ENCODE assay signal across 31 mouse cellular contexts in genomic region chr1:88268070-88268469, GRCm38 (mm10). TPM values are rescaled to one million over a fixed set of nuclear protein-coding genes. Genes with fewer than 3 reads are reported as not detected.
DNase-seq lines count a peak whose midpoint lies in the region; ATAC-seq and TF ChIP-seq lines count a peak whose summit lies in the region.
"Had no signal": no experiment of that assay in that cellular context is flagged by ENCODE, and none has a peak within 500 bp of the region (broad histone marks: within the 10 kb centered on the region; RNA-seq: fewer than 3 reads in every experiment).

No protein-coding gene starts in this region.

- ATAC-seq in limb, embryonic 14.5 days (ENCODE audit: low FRiP score, low read depth) = 0 out of 2 replicates have a peak, but pooled peaks have one; percentile 1

- 88% methylated on average over 6 of the region's 6 CpGs for WGBS in limb, embryonic 14.5 days
- 87% methylated on average over 6 of the region's 6 CpGs for WGBS in limb, embryonic 10.5 days

- no peaks in the 10 kb centered on the region for H3K9me3 ChIP-seq in limb, embryonic 14.5 days (ENCODE audit: control insufficient read depth, low read length)
- 0 out of 2 replicates have a peak, but pooled peaks cover 14% of the 10 kb centered on the region for H3K9me3 ChIP-seq in limb, embryonic 10.5 days (replicated peaks)
- H3K9me3 ChIP-seq: embryonic facial prominence, embryonic 15.5 days; heart, embryonic 13.5 days; hindbrain, embryonic 15.5 days had no signal

- H3K36me3 ChIP-seq in limb, embryonic 14.5 days (ENCODE audit: control insufficient read depth, insufficient read depth, low read length) = peaks cover 90% of the 10 kb centered on the region
- peaks cover 96% of the 10 kb centered on the region for H3K36me3 ChIP-seq in limb, embryonic 10.5 days

- no peak for TF ChIP-seq POLR2A in limb, embryonic 14.5 days (IDR thresholded peaks at IDR 0.05; ENCODE audit: borderline replicate concordance, extremely low read depth, insufficient read depth, insufficient read length)

- no peak overlapping the region for H3K27ac ChIP-seq in limb, embryonic 14.5 days (replicated peaks; ENCODE audit: low read depth, low read length)
- H3K27ac ChIP-seq in limb, embryonic 10.5 days = no peak overlapping the region
- H3K27ac ChIP-seq: embryonic facial prominence, embryonic 12.5 days; embryonic facial prominence, embryonic 15.5 days; gastrocnemius, adult 2 months; heart, adult 2 months; heart, embryonic 10.5 days; heart, embryonic 13.5 days; hindbrain, embryonic 12.5 days; hindbrain, embryonic 15.5 days had no signal

- no peak overlapping the region for H3K4me2 ChIP-seq in limb, embryonic 14.5 days (replicated peaks; ENCODE audit: low read depth, low read length, severe bottlenecking)
- H3K4me2 ChIP-seq: embryonic facial prominence, embryonic 12.5 days; embryonic facial prominence, embryonic 15.5 days; heart, embryonic 13.5 days; hindbrain, embryonic 12.5 days; hindbrain, embryonic 15.5 days had no signal

- H3K4me1 ChIP-seq in limb, embryonic 14.5 days (ENCODE audit: control insufficient read depth, insufficient read depth, low read length) = no peaks in the 10 kb centered on the region
- no peaks in the 10 kb centered on the region for H3K4me1 ChIP-seq in limb, embryonic 10.5 days
- H3K4me1 ChIP-seq: embryonic facial prominence, embryonic 12.5 days; embryonic facial prominence, embryonic 15.5 days; hindbrain, embryonic 12.5 days; hindbrain, embryonic 15.5 days had no signal

- intact Hi-C loops in heart, postnatal 14 days (cut with DNase I) = no loop called here

- no peak overlapping the region for H3K9ac ChIP-seq in limb, embryonic 14.5 days (ENCODE audit: low read depth, low read length, severe bottlenecking)
- H3K9ac ChIP-seq: embryonic facial prominence, embryonic 12.5 days; embryonic facial prominence, embryonic 15.5 days; forebrain, postnatal 0 days; heart, embryonic 13.5 days; hindbrain, embryonic 12.5 days; hindbrain, embryonic 15.5 days had no signal

- no peak overlapping the region for H3K4me3 ChIP-seq in limb, embryonic 14.5 days (replicated peaks; ENCODE audit: low read length)
- H3K4me3 ChIP-seq in limb, embryonic 10.5 days = no peak overlapping the region
- H3K4me3 ChIP-seq: embryonic facial prominence, embryonic 12.5 days; embryonic facial prominence, embryonic 15.5 days; gastrocnemius, adult 2 months; heart, adult 2 months; heart, embryonic 10.5 days; heart, embryonic 13.5 days; hindbrain, embryonic 12.5 days; hindbrain, embryonic 15.5 days had no signal

- H3K27me3 ChIP-seq in limb, embryonic 14.5 days (ENCODE audit: control insufficient read depth, insufficient read depth, low read length) = no peaks in the 10 kb centered on the region
- H3K27me3 ChIP-seq in limb, embryonic 10.5 days (ENCODE audit: low read depth, poor library complexity, severe bottlenecking) = no peaks in the 10 kb centered on the region
- H3K27me3 ChIP-seq: embryonic facial prominence, embryonic 12.5 days; embryonic facial prominence, embryonic 15.5 days; heart, embryonic 13.5 days; hindbrain, embryonic 12.5 days; hindbrain, embryonic 15.5 days had no signal

- peak; percentile 31 for DNase-seq in adrenal gland, postnatal 10 days
- DNase-seq in adrenal gland, adult 8-10 months = no peak
- no peak for DNase-seq in limb, embryonic 14.5 days (ENCODE audit: low spot score)
- no peak for DNase-seq in limb, embryonic 10.5 days (ENCODE audit: low spot score)
- peak; percentile 59 for DNase-seq in testis, postnatal 10 days (ENCODE audit: low spot score)
- DNase-seq in testis, postnatal 14 days (ENCODE audit: low spot score) = no peak
- DNase-seq in heart, postnatal 14 days = no peak
- DNase-seq: adrenal gland, postnatal 25 days; B cell, adult 2 months; cerebellum, adult 9-11 months; cerebellum, postnatal 25 days; forebrain, postnatal 0 days; gastrocnemius, adult 2 months had no signal

RNA-seq across cellular contexts. Expression of gene Hjurp, which starts 9.4 kb away (rescaled TPM):
- total RNA-seq in adrenal gland, postnatal 10 days (2021) = 10 to 100 TPM; 63.8 to 91.9 TPM
- 10 to 100 TPM; 33.0 to 55.0 (median 43.2) TPM for total RNA-seq in adrenal gland, adult 8-10 months (2022)
- 277 and 360 TPM in 2 replicates for polyA plus RNA-seq in limb, embryonic 14.5 days (2012; rRNA removed)
- polyA plus RNA-seq in limb, embryonic 14.5 days (2014; fragmentation: Nextera tagmentation; extraction: Ambion mirVana) = 139 and 150 TPM in 2 replicates
- 206 and 245 TPM in 2 replicates for polyA plus RNA-seq in limb, embryonic 10.5 days (2016; fragmentation: Nextera tagmentation; extraction: Ambion mirVana)
- 10 to 100 TPM; 25.4 to 32.1 TPM for total RNA-seq in heart, postnatal 14 days (2021)

RNA-seq across cellular contexts. Expression of gene Trpm8, which starts 9.4 kb away (rescaled TPM):
- total RNA-seq in adrenal gland, postnatal 10 days (2021) = not detected
- not detected for total RNA-seq in adrenal gland, adult 8-10 months (2022)
- not detected in 2 replicates for polyA plus RNA-seq in limb, embryonic 14.5 days (2012; rRNA removed)
- not detected in 2 replicates for polyA plus RNA-seq in limb, embryonic 14.5 days (2014; fragmentation: Nextera tagmentation; extraction: Ambion mirVana)
- not detected in 2 replicates for polyA plus RNA-seq in limb, embryonic 10.5 days (2016; fragmentation: Nextera tagmentation; extraction: Ambion mirVana)
- not detected for total RNA-seq in heart, postnatal 14 days (2021)
- total RNA-seq: adrenal gland, postnatal 25 days; common myeloid progenitor, adult 5-6 weeks; gastrocnemius, adult 2 months; gastrocnemius, postnatal 36 days; granulocyte monocyte progenitor cell, adult 5-6 weeks; heart, adult 2 months; heart, postnatal 25 days; hematopoietic stem cell, adult 5-6 weeks; MEL had no signal
- polyA plus RNA-seq: embryonic facial prominence, embryonic 12.5 days; forebrain, embryonic 11.5 days; forebrain, embryonic 14.5 days; heart, adult 2 months; heart, embryonic 16.5 days; hindbrain, embryonic 12.5 days; intestine, embryonic 14.5 days had no signal

RNA-seq across cellular contexts. Expression of gene Mroh2a, which starts 41.3 kb away (rescaled TPM):
- total RNA-seq in adrenal gland, postnatal 10 days (2021) = 1 to 10 TPM in 1 of 2 experiments, under 1 TPM in 1; 0.67 to 1.3 TPM
- total RNA-seq in adrenal gland, adult 8-10 months (2022) = under 1 TPM in 2 of 4 experiments, not detected in 2; 0.10 to 0.16 TPM
- polyA plus RNA-seq in limb, embryonic 14.5 days (2012; rRNA removed) = 0.15 and 0.20 TPM in 2 replicates
- polyA plus RNA-seq in limb, embryonic 14.5 days (2014; fragmentation: Nextera tagmentation; extraction: Ambion mirVana) = 1.7 and 2.2 TPM in 2 replicates
- 1.2 and 1.3 TPM in 2 replicates for polyA plus RNA-seq in limb, embryonic 10.5 days (2016; fragmentation: Nextera tagmentation; extraction: Ambion mirVana)
- under 1 TPM; 0.07 to 0.15 TPM for total RNA-seq in heart, postnatal 14 days (2021)
- total RNA-seq: forebrain, postnatal 0 days; gastrocnemius, adult 2 months; gastrocnemius, postnatal 36 days had no signal

RNA-seq across cellular contexts. Expression of gene Ugt1a1, which starts 56.3 kb away (rescaled TPM):
- 100 to 1,000 TPM in 1 of 2 experiments, 10 to 100 TPM in 1; 40.3 to 102 TPM for total RNA-seq in adrenal gland, postnatal 10 days (2021)
- total RNA-seq in adrenal gland, adult 8-10 months (2022) = 10 to 100 TPM in 2 of 4 experiments, under 1 TPM in 2; 0.40 to 83.2 (median 28.8) TPM
- 1.5 and 2.3 TPM in 2 replicates for polyA plus RNA-seq in limb, embryonic 14.5 days (2012; rRNA removed)
- 4.3 and 5.8 TPM in 2 replicates for polyA plus RNA-seq in limb, embryonic 14.5 days (2014; fragmentation: Nextera tagmentation; extraction: Ambion mirVana)
- polyA plus RNA-seq in limb, embryonic 10.5 days (2016; fragmentation: Nextera tagmentation; extraction: Ambion mirVana) = 0.13 TPM in 1 of 2 replicates, not detected in the other
- not detected for total RNA-seq in heart, postnatal 14 days (2021)
- total RNA-seq: common myeloid progenitor, adult 5-6 weeks; gastrocnemius, adult 2 months; gastrocnemius, postnatal 36 days; heart, adult 2 months; heart, postnatal 25 days; hematopoietic stem cell, adult 5-6 weeks; MEL had no signal
- polyA plus RNA-seq: cerebellum, adult 2 months; embryonic facial prominence, embryonic 12.5 days; forebrain, embryonic 11.5 days; forebrain, embryonic 14.5 days; forebrain, postnatal 0 days; heart, adult 2 months; heart, embryonic 10.5 days; heart, embryonic 13.5 days; hindbrain, embryonic 12.5 days; hindbrain, embryonic 15.5 days had no signal

Comparison
In these comparisons a context has a peak if more than half of its experiments do, and no peak if none do; other contexts are left out.
1. DNase-seq: peak in adrenal gland, postnatal 10 days (single experiment) and testis, postnatal 10 days (single experiment); none in adrenal gland, adult 8-10 months (single experiment), limb, embryonic 14.5 days (single experiment), limb, embryonic 10.5 days (single experiment), testis, postnatal 14 days (single experiment) and heart, postnatal 14 days (0 of 2).